Mouse (Mus musculus) G1E (cell line): ENCODE data around the gene Mrpl23. TPM values are rescaled to one million over a fixed set of nuclear protein-coding genes. Genes with fewer than 3 reads are reported as not detected.

Experiments
- ATAC-seq: 2 replicates; pipeline ENCODE4 v1.8.0; 2016; ENCODE audit warnings: mild to moderate bottlenecking; ENCODE audit not compliant: insufficient number of reproducible peaks, poor library complexity, low FRiP score, severe bottlenecking; ENCODE audit errors: extremely low read depth
- DNase-seq: peaks from one replicate; pipeline ENCODE4 v3.0.0; 2012; ENCODE audit warnings: low spot score
- H3K27me3 ChIP-seq: 2 replicates; pipeline ENCODE4 v1.6.1; 2012; ENCODE audit warnings: mild to moderate bottlenecking, low read length, inconsistent platforms; ENCODE audit not compliant: insufficient read depth
- H3K36me3 ChIP-seq: replicated peaks from 2 replicates; pipeline ENCODE3; 2012; ENCODE audit warnings: mild to moderate bottlenecking, inconsistent platforms
- H3K4me1 ChIP-seq: 2 replicates; pipeline ENCODE4 v1.6.1; 2012; ENCODE audit warnings: low read depth, low read length, inconsistent platforms, mixed read lengths; ENCODE audit not compliant: insufficient read depth
- H3K4me3 ChIP-seq: 2 replicates; pipeline ENCODE4 v1.5.1; 2012; ENCODE audit warnings: low read depth, mild to moderate bottlenecking, inconsistent platforms, low read length, moderate library complexity, mixed read lengths
- H3K9me3 ChIP-seq: replicated peaks from 2 replicates; pipeline ENCODE4 v1.6.1; 2012; ENCODE audit warnings: inconsistent platforms
- CTCF ChIP-seq: IDR thresholded peaks from 2 replicates; pipeline ENCODE4 v1.5.1; 2012; ENCODE audit warnings: low read depth, low read length, inconsistent platforms, mixed read lengths
- GATA1 ChIP-seq: IDR thresholded peaks from 2 replicates; pipeline ENCODE4 v1.6.1; 2012; ENCODE audit warnings: borderline replicate concordance, low read length, inconsistent platforms, mixed read lengths
- GATA2 ChIP-seq: IDR thresholded peaks from 2 replicates; pipeline ENCODE4 v1.6.1; 2012; ENCODE audit warnings: low read depth, low read length, inconsistent platforms, borderline replicate concordance
- POLR2AphosphoS5 ChIP-seq: IDR thresholded peaks from 2 replicates; pipeline ENCODE4 v1.6.1; 2012; ENCODE audit warnings: low read depth, low read length, inconsistent platforms; ENCODE audit not compliant: insufficient replicate concordance
- TAL1 ChIP-seq: conservative IDR thresholded peaks from 2 replicates; pipeline ENCODE4 v1.6.1; 2012; ENCODE audit warnings: low read depth, low read length, inconsistent platforms, mixed read lengths
- polyA plus RNA-seq: library from polyadenylated mRNA; stranded (reverse); fragments of >175 nt; gene quantifications from 2 replicates; pipeline ENCODE4 v1.2.3, GENCODE M21; 2012
- total RNA-seq, 2 experiments: library from RNA; stranded (forward) in 1 of 2; stranded (reverse) in 1 of 2; fragments of 200-1000 nt in 1 of 2; fragments of >200 nt in 1 of 2; fragmentation: Nextera tagmentation in 1 of 2; gene quantifications; 2 replicates each; pipeline ENCODE4 v1.2.3; 2014 to 2017

Gene Mrpl23
- total and polyA plus RNA-seq, 3 experiments, result 30.3 to 54.4 (median 33.1) TPM

- peaks cover 7% of the 10 kb centered on the region; the same call in 1 of the 2 replicates for H3K27me3 ChIP-seq
- no peak for ATAC-seq
- no peak overlapping the region for H3K4me3 ChIP-seq
- TF ChIP-seq GATA2, result no peak
- TF ChIP-seq CTCF, result no peak
- TF ChIP-seq POLR2AphosphoS5, result no peak
- no peak for TF ChIP-seq GATA1
- TF ChIP-seq TAL1, result no peak
- H3K36me3 ChIP-seq, result no peaks in the 10 kb centered on the region
- DNase-seq, result no peak
- H3K4me1 ChIP-seq, result no peaks in the 10 kb centered on the region
- H3K9me3 ChIP-seq, result peaks cover 15% of the 10 kb centered on the region
Measured at GRCm38 (mm10) chr7:142580121-142580879, 47.8 kb downstream of the Mrpl23 start.

DNA sequence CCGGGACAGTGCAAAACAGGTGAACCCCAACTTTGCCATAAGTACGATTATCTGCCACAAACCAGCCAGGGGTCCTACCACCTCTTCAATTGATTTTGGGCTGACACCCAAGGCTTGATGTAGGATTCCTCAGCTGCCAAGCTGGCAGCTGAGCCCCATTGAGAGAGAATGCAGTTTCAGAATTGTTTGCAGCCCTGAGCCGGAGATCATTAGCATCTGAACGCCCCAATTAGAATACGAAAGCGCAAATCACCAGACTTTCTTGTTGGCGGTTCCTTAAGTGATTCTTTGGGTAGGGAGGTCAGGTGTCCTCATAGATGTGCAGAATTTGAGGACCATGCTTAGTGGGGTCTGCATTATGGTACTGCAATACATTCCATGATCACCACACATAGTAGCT, 48.7 kb downstream of the Mrpl23 start:
- no peak for DNase-seq
- H3K36me3 ChIP-seq, result no peaks in the 10 kb centered on the region
- H3K4me1 ChIP-seq, result no peaks in the 10 kb centered on the region
- no peak for ATAC-seq
- no peak for TF ChIP-seq POLR2AphosphoS5
- TF ChIP-seq TAL1, result no peak
- TF ChIP-seq GATA1, result no peak
- peaks cover 13% of the 10 kb centered on the region for H3K27me3 ChIP-seq
- peaks cover 15% of the 10 kb centered on the region for H3K9me3 ChIP-seq
- H3K4me3 ChIP-seq, result no peak overlapping the region

DNA sequence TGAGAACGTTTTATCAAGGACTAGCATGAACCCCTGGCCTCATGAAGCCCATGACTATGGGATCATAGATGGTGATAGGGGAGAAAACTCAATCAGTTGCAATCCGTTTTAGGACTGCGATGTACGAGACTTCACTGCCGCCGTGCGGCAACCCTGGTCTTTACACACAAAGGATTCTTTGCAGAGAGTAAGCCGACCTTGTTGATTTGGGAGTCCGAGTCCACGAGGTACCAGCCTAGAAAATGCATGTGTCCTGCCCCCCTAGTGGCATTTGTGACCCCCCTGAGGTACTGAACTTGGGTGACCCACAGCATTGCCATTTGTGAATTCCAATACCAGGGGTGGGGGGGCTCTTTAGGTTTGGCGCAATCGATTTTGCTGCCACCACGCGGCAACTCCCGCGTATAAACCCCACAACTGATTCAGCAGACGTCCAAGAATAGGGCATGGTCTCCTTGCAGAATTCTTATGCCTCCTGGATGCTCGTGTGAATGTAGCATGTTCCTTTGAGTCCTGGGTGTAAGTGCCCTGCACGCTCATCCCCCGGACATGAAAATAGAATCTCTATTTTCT, 49.3 kb downstream of the Mrpl23 start:
- no peak for TF ChIP-seq POLR2AphosphoS5

GRCm38 (mm10) chr7:142584882-142585281, 52.4 kb downstream of the Mrpl23 start:
- Histone ChIP-seq H3K27me3 (peaks cover 12% of the 10 kb centered on the region), H3K9me3 (peaks cover 13% of the 10 kb centered on the region), H3K36me3 (no peaks in the 10 kb centered on the region), H3K4me3 (no peak overlapping the region), H3K4me1 (no peaks in the 10 kb centered on the region)
- no peak for TF ChIP-seq GATA1
- no peak for TF ChIP-seq CTCF
- TF ChIP-seq TAL1, result no peak
- DNase-seq (no peak), ATAC-seq (no peak)

More for the DNA sequence above, 49.3 kb downstream of the Mrpl23 start:
- Histone ChIP-seq H3K27me3 (peaks cover 9% of the 10 kb centered on the region), H3K4me3 (no peak overlapping the region), H3K36me3 (no peaks in the 10 kb centered on the region), H3K9me3 (peaks cover 15% of the 10 kb centered on the region), H3K4me1 (no peaks in the 10 kb centered on the region)
- no peak for DNase-seq
- ATAC-seq, result no peak

- Histone ChIP-seq H3K9me3 (0 out of 2 replicates have a peak, but pooled peaks cover 3% of the 10 kb centered on the region), H3K27me3 (peaks cover 15% of the 10 kb centered on the region), H3K36me3 (no peaks in the 10 kb centered on the region), H3K4me1 (no peaks in the 10 kb centered on the region), H3K4me3 (no peak overlapping the region)
- DNase-seq (no peak), ATAC-seq (no peak)
- TF ChIP-seq POLR2AphosphoS5 (no peak), GATA1 (no peak), CTCF (no peak), TAL1 (no peak), GATA2 (no peak)
Measured at GRCm38 (mm10) chr7:142585890-142586289, 53.4 kb downstream of the Mrpl23 start.

DNA sequence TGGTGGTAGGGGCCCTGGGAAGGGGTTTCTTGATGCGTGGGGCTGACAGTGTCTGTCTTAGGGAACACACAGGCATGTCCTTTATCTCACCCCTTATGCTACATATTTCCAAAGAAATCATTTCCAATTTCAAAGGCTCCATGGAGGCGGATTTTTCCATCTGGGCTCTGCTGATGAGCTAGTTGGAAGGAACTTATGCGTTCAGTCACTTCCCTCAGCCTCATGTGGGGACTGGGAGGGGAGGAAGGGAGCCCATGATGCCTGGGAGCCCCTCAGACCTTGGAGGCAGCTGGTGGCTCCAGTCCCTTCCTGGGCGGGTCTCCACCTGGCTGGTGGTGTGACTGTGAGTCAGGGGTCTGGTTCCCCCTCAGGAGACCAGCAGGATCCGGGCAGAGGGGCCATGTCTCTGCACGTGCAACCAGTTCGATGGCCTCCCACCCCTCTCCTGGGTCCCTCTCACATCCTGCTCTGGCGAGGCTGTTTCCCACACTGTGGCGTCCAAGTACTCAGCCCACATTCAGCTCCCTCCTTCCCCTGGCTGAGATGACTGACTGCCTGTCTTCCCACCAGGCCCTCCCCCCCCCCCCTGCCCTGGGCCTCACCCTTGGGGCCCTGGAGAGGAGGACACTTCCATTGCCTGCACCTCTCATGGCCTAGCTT, 55.9 kb downstream of the Mrpl23 start:
- ATAC-seq, result no peak
- no peaks in the 10 kb centered on the region for H3K4me1 ChIP-seq
- no peak overlapping the region for H3K4me3 ChIP-seq
- peaks cover 23% of the 10 kb centered on the region for H3K27me3 ChIP-seq
- no peak for DNase-seq
- no peaks in the 10 kb centered on the region for H3K36me3 ChIP-seq
- TF ChIP-seq GATA1 (no peak), TAL1 (no peak), GATA2 (no peak), CTCF (no peak), POLR2AphosphoS5 (no peak)
- no peaks in the 10 kb centered on the region for H3K9me3 ChIP-seq

Other genes starting within 250 kb of the Mrpl23 start
- not detected in 2 replicates for gene Krtap5-1, start 235.6 kb upstream of the Mrpl23 start, total RNA-seq (2014; fragmentation: Nextera tagmentation)
- gene Krtap5-1, start 235.6 kb upstream of the Mrpl23 start, total RNA-seq (2017), result not detected in 2 replicates
- not detected in 2 replicates for gene Krtap5-1, start 235.6 kb upstream of the Mrpl23 start, polyA plus RNA-seq
- not detected in 2 replicates for gene Krtap5-4, start 229.1 kb upstream of the Mrpl23 start, total RNA-seq (2014; fragmentation: Nextera tagmentation)
- not detected in 2 replicates for gene Krtap5-4, start 229.1 kb upstream of the Mrpl23 start, total RNA-seq (2017)
- not detected in 2 replicates for gene Krtap5-4, start 229.1 kb upstream of the Mrpl23 start, polyA plus RNA-seq
- not detected in 2 replicates for gene Ifitm10, start 158.9 kb upstream of the Mrpl23 start, total RNA-seq (2014; fragmentation: Nextera tagmentation)
- 0.81 and 0.93 TPM in 2 replicates for gene Ifitm10, start 158.9 kb upstream of the Mrpl23 start, total RNA-seq (2017)
- 0.33 and 0.52 TPM in 2 replicates for gene Ifitm10, start 158.9 kb upstream of the Mrpl23 start, polyA plus RNA-seq
- not detected in 2 replicates for gene Gm49369, start 150.0 kb upstream of the Mrpl23 start, total RNA-seq (2014; fragmentation: Nextera tagmentation)
- 246 and 291 TPM in 2 replicates for gene Gm49369, start 150.0 kb upstream of the Mrpl23 start, total RNA-seq (2017)
- 28.2 and 43.6 TPM in 2 replicates for gene Gm49369, start 150.0 kb upstream of the Mrpl23 start, polyA plus RNA-seq
- gene Ctsd, start 144.6 kb upstream of the Mrpl23 start, total RNA-seq (2014; fragmentation: Nextera tagmentation), result 102 and 133 TPM in 2 replicates
- gene Ctsd, start 144.6 kb upstream of the Mrpl23 start, total RNA-seq (2017), result 1,036 and 1,228 TPM in 2 replicates
- 43.0 and 64.7 TPM in 2 replicates for gene Ctsd, start 144.6 kb upstream of the Mrpl23 start, polyA plus RNA-seq
- gene Syt8, start 97.8 kb upstream of the Mrpl23 start, total RNA-seq (2014; fragmentation: Nextera tagmentation), result not detected in 2 replicates
- 2.1 and 3.5 TPM in 2 replicates for gene Syt8, start 97.8 kb upstream of the Mrpl23 start, total RNA-seq (2017)
- not detected in 2 replicates for gene Syt8, start 97.8 kb upstream of the Mrpl23 start, polyA plus RNA-seq
- not detected in 2 replicates for gene Tnni2, start 90.9 kb upstream of the Mrpl23 start, total RNA-seq (2014; fragmentation: Nextera tagmentation)
- 2.5 and 3.5 TPM in 2 replicates for gene Tnni2, start 90.9 kb upstream of the Mrpl23 start, total RNA-seq (2017)
- 1.0 TPM in 1 of 2 replicates, not detected in the other for gene Tnni2, start 90.9 kb upstream of the Mrpl23 start, polyA plus RNA-seq
- 0.78 TPM in 1 of 2 replicates, not detected in the other for gene Lsp1, start 71.9 kb upstream of the Mrpl23 start, total RNA-seq (2014; fragmentation: Nextera tagmentation)
- gene Lsp1, start 71.9 kb upstream of the Mrpl23 start, total RNA-seq (2017), result 0.16 and 0.41 TPM in 2 replicates
- gene Lsp1, start 71.9 kb upstream of the Mrpl23 start, polyA plus RNA-seq, result 0.09 TPM in 2 replicates
- gene Tnnt3, start 33.9 kb upstream of the Mrpl23 start, total RNA-seq (2014; fragmentation: Nextera tagmentation), result not detected in 2 replicates
- not detected in 2 replicates for gene Tnnt3, start 33.9 kb upstream of the Mrpl23 start, total RNA-seq (2017)
- gene Tnnt3, start 33.9 kb upstream of the Mrpl23 start, polyA plus RNA-seq, result not detected in 2 replicates
- not detected in 2 replicates for gene Igf2, start 134.1 kb downstream of the Mrpl23 start, total RNA-seq (2014; fragmentation: Nextera tagmentation)
- under 0.01 and 0.27 TPM in 2 replicates for gene Igf2, start 134.1 kb downstream of the Mrpl23 start, total RNA-seq (2017)
- gene Igf2, start 134.1 kb downstream of the Mrpl23 start, polyA plus RNA-seq, result not detected in 2 replicates
- gene Gm49394, start 137.3 kb downstream of the Mrpl23 start, total RNA-seq (2014; fragmentation: Nextera tagmentation), result not detected in 2 replicates
- under 0.01 TPM in 1 of 2 replicates, not detected in the other for gene Gm49394, start 137.3 kb downstream of the Mrpl23 start, total RNA-seq (2017)
- gene Gm49394, start 137.3 kb downstream of the Mrpl23 start, polyA plus RNA-seq, result not detected in 2 replicates
- gene Ins2, start 210.7 kb downstream of the Mrpl23 start, total RNA-seq (2014; fragmentation: Nextera tagmentation), result not detected in 2 replicates
- gene Ins2, start 210.7 kb downstream of the Mrpl23 start, total RNA-seq (2017), result 0.38 and 1.7 TPM in 2 replicates
- gene Ins2, start 210.7 kb downstream of the Mrpl23 start, polyA plus RNA-seq, result not detected in 2 replicates